Mouse (Mus musculus) stomach, embryonic 15.5 days (tissue): ENCODE results near the gene Fam178b. TPM values are rescaled to one million over a fixed set of nuclear protein-coding genes. Genes with fewer than 3 reads are reported as not detected.

Source experiments
- ATAC-seq: fragments of 200-750 bp; cut with Nextera tagmentation; 2 replicates; pipeline ENCODE4 v1.8.0; 2017; ENCODE audit warnings: low read depth, moderate number of reproducible peaks, moderate TSS enrichment; ENCODE audit not compliant: insufficient read depth, low FRiP score
- H3K27ac ChIP-seq: fragments of 300-500 bp; sonication (generic); 2 replicates; pipeline ENCODE4 v1.5.1; 2015; ENCODE audit warnings: mild to moderate bottlenecking, inconsistent platforms
- H3K27me3 ChIP-seq: fragments of 300-500 bp; sonication (generic); replicated peaks from 2 replicates; pipeline ENCODE4 v1.6.1; 2015; ENCODE audit warnings: inconsistent platforms
- H3K36me3 ChIP-seq: fragments of 300-500 bp; sonication (generic); 2 replicates; pipeline ENCODE4 v1.6.1; 2015; ENCODE audit warnings: inconsistent platforms
- H3K4me1 ChIP-seq: fragments of 300-500 bp; sonication (generic); 2 replicates; pipeline ENCODE4 v1.6.1; 2015; ENCODE audit warnings: inconsistent platforms
- H3K4me2 ChIP-seq: fragments of 300-500 bp; sonication (generic); 2 replicates; pipeline ENCODE4 v1.6.1; 2015; ENCODE audit warnings: mild to moderate bottlenecking, inconsistent platforms
- H3K4me3 ChIP-seq: fragments of 300-500 bp; sonication (generic); replicated peaks from 2 replicates; pipeline ENCODE4 v1.5.1; 2015; ENCODE audit warnings: inconsistent platforms
- H3K9ac ChIP-seq: fragments of 300-500 bp; sonication (generic); 2 replicates; pipeline ENCODE4 v1.6.1; 2015; ENCODE audit warnings: inconsistent platforms
- H3K9me3 ChIP-seq: fragments of 300-500 bp; sonication (generic); 2 replicates; pipeline ENCODE4 v1.6.1; 2016; ENCODE audit warnings: inconsistent platforms
- WGBS: fragments of 180-500 bp; shearing (Covaris S2); methylation state at CpG from one replicate; pipeline ENCODE4 v1.1.7; 2015; 5-methylcytosine and 5-hydroxymethylcytosine counted together
- polyA plus RNA-seq: library from polyadenylated mRNA; unstranded; fragments of >200 nt; fragmentation: Nextera tagmentation; extraction: Ambion mirVana; gene quantifications from 2 replicates; pipeline ENCODE4 v1.2.1, GENCODE M21; 2015

The Fam178b gene
- polyA plus RNA-seq, 1 experiment from 2014 or later, result 0.96 TPM

DNA sequence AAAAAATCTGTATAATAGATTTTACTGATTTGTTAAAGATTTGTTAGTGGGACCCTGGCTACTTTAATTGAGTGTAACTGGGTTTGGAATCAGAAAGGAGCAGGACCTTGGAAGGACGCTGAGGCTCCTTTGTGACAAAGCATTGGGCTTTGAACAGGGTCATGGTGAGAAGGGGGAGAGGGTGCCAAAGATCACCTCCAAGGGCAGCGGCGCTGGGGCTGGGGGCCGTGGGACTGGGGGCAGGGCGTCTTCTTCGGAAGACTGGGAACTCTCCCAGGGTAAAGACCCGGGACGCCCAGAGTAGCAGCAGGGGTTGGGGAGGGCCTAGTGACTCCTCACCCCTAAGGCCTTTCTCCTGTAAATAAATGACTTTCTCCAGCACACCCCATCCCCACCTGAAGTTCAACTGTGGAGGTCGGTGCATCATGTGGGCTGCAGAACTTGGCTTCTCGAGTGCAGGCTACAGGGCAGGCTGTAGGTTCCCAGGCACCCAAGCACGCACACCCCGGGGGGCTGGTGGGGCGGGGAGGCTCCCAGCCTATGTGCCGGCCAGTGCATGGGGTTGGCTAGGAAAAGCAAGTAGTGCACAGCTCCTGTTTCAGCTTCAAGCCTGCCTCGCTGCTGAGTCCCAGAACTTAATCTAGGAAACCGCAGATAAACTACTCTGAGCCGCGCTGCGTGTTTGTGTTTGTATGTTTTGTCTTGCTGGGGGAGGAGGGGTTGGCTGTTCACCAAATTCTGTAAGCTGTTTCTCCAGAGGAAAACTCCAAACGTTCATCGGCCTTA, 115.0 kb downstream of the Fam178b start:
- Histone ChIP-seq H3K9ac (no peak overlapping the region), H3K4me2 (no peak overlapping the region), H3K9me3 (no peaks in the 10 kb centered on the region), H3K36me3 (no peaks in the 10 kb centered on the region), H3K4me1 (peaks cover 34% of the 10 kb centered on the region), H3K27me3 (no peaks in the 10 kb centered on the region), H3K27ac (peak overlapping the region; percentile 74), H3K4me3 (no peak overlapping the region)
- no peak for ATAC-seq
- 39% methylated on average over 21 of the region's 21 CpGs for WGBS

DNA sequence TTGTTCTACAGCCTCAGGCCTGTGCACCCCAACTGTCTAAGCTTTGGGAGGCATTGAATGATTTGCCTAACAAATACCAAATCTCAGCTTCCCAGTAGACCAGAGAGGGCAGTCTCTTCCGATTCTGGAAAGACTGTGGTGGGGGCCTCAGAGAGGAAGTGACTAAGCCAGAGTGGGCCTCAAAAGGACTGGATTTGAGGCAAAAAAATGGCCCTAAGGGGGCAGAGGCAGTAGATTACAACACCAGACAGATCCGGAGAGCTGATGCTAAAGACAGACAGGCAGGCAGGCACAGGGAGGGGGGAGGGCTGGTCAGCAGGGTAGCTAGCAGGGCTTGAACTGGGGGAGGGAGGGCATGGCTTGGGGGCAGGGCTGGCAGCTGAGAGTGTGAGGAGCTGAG, 116.6 kb downstream of the Fam178b start:
- WGBS, result 21% methylated on average over 2 of the region's 2 CpGs
- H3K27ac ChIP-seq, result no peak overlapping the region

DNA sequence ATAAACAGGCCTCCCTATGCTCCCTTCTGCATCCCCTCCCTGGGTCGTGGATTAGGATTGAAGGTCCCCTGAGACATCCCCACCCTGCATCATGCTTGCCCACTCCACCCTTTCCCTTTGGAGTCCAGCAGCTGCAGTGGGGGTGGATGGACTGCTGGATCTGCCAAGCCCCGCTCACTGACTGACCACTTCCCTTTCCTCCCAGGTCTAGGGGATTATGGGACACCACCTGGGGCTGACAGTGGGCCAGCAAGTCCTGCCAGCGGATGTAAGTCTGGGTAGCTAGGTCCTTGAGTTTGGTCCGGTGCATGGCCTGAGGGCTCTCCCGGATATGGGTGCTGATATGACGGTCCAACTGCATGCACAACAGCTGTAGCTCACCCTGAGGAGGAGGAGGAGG, 118.9 kb downstream of the Fam178b start:
- Histone ChIP-seq H3K9ac (no peak overlapping the region), H3K27ac (no peak overlapping the region), H3K27me3 (no peaks in the 10 kb centered on the region), H3K4me3 (no peak overlapping the region), H3K36me3 (no peaks in the 10 kb centered on the region), H3K4me1 (peaks cover 32% of the 10 kb centered on the region), H3K4me2 (no peak overlapping the region), H3K9me3 (no peaks in the 10 kb centered on the region)
- ATAC-seq, result no peak
- WGBS, result 72% methylated on average over 6 of the region's 6 CpGs

More for the DNA sequence above, 116.6 kb downstream of the Fam178b start:
- Histone ChIP-seq H3K36me3 (no peaks in the 10 kb centered on the region), H3K4me3 (no peak overlapping the region), H3K27me3 (no peaks in the 10 kb centered on the region), H3K9ac (no peak overlapping the region), H3K4me2 (no peak overlapping the region), H3K4me1 (peaks cover 38% of the 10 kb centered on the region), H3K9me3 (no peaks in the 10 kb centered on the region)
- ATAC-seq, result no peak

DNA sequence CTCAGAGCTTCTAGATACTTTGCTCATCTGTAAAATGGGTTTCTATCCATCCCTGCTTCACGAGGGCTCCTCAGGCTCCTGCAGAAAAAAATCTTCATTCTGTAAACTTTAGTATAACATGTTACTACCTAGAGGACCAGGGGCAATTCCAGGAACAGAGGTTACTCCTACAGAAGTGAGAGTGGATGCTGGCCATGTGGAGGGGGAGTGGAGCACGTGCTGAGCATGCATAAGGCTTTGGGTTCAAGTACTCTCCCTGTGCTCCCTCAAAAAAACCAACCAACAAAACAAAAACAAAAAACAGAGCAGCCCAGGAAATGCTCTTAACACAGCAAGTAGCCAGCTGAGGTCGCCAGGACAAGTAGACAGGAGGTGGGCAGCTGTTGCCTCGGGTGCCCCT, 119.4 kb downstream of the Fam178b start:
- Histone ChIP-seq H3K4me2 (no peak overlapping the region), H3K9ac (no peak overlapping the region), H3K9me3 (no peaks in the 10 kb centered on the region), H3K27ac (no peak overlapping the region), H3K4me3 (no peak overlapping the region), H3K36me3 (no peaks in the 10 kb centered on the region), H3K27me3 (no peaks in the 10 kb centered on the region), H3K4me1 (peaks cover 34% of the 10 kb centered on the region)
- no peak for ATAC-seq
- 70% methylated on average over 4 of the region's 4 CpGs for WGBS

- Histone ChIP-seq H3K4me3 (no peak overlapping the region), H3K9ac (no peak overlapping the region), H3K4me1 (peaks cover 32% of the 10 kb centered on the region), H3K4me2 (no peak overlapping the region), H3K9me3 (no peaks in the 10 kb centered on the region), H3K27ac (no peak overlapping the region), H3K36me3 (no peaks in the 10 kb centered on the region), H3K27me3 (no peaks in the 10 kb centered on the region)
- no peak for ATAC-seq
- WGBS, result 83% methylated on average over 2 of the region's 2 CpGs
These were observed 119.8 kb downstream of the Fam178b start for GRCm38 (mm10) chr1:36563197-36563596.

DNA sequence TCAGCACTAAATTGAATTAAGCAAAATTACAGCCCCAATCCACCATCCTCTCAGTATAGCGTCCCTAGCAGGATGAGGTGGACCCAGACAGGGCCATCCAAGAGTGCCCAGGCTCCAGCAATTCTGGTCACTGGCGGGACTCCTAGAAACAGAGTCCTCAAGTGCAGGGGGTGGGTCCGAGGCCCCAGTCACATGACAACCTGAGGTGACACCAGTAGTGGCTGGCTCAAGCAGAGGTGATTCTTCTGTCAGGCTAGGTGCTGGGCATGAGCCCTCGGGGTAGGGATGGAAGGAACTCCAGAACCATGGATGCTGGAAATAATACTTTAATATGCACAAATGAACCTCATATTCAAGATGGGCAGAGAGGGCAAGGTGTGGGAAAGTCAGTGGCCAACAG, 120.6 kb downstream of the Fam178b start:
- Histone ChIP-seq H3K4me3 (no peak overlapping the region), H3K4me1 (peaks cover 27% of the 10 kb centered on the region), H3K27me3 (no peaks in the 10 kb centered on the region), H3K4me2 (no peak overlapping the region), H3K9ac (no peak overlapping the region), H3K36me3 (no peaks in the 10 kb centered on the region), H3K27ac (no peak overlapping the region), H3K9me3 (no peaks in the 10 kb centered on the region)
- ATAC-seq, result no peak
- 75% methylated on average over 4 of the region's 4 CpGs for WGBS

DNA sequence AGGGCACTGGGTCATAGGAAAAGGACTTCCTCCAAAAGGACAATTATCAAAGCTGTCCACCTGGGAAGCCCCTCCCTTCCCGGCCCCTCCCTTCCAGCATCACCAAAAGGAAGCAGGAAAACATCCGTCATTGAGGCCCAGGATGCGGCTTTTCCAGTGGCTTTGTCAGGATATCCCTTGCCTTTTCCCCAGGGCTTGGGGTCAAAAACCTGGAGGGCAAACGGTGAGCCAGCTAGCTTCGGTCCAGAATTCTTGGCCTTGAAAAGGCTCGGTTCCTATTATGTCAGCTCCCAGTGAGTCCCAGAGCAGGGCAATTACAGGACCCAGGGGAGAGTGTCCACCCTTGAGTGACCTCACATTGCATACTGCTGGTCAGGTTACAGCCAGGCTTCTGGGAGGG, 122.1 kb downstream of the Fam178b start:
- no peak overlapping the region for H3K27ac ChIP-seq
- H3K9me3 ChIP-seq, result no peaks in the 10 kb centered on the region
- H3K36me3 ChIP-seq, result no peaks in the 10 kb centered on the region
- 53% methylated on average over 6 of the region's 6 CpGs for WGBS
- no peak overlapping the region for H3K4me3 ChIP-seq
- H3K4me1 ChIP-seq, result peaks cover 28% of the 10 kb centered on the region
- H3K4me2 ChIP-seq, result no peak overlapping the region
- ATAC-seq, result no peak
- H3K9ac ChIP-seq, result no peak overlapping the region
- no peaks in the 10 kb centered on the region for H3K27me3 ChIP-seq

DNA sequence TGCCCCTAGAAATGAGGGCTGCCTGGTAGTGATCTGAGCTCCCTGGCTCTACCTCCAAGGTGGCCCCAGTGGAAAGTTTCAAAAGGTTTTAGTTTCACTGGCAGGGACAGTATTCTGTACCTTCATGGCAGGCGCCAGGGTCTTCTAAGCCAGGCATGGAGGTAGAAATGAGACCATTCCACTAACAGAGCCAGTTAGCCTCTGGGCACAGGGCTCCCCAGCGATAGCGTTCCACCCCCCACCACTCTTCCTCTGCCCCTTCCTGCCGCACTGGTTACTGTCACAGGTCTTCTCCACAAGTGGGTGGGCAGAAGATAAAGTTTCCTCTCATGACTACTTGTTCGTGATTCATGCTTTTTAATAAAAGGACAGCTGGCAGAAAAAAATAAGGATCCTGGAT, 123.1 kb downstream of the Fam178b start:
- Histone ChIP-seq H3K9me3 (no peaks in the 10 kb centered on the region), H3K9ac (no peak overlapping the region), H3K4me1 (peaks cover 38% of the 10 kb centered on the region), H3K4me2 (no peak overlapping the region), H3K36me3 (peaks cover 4% of the 10 kb centered on the region; the same call in 1 of the 2 replicates), H3K27me3 (no peaks in the 10 kb centered on the region), H3K4me3 (no peak overlapping the region), H3K27ac (no peak overlapping the region; the same call in 1 of the 2 replicates)
- WGBS, result 69% methylated on average over 5 of the region's 5 CpGs
- ATAC-seq, result no peak

GRCm38 (mm10) chr1:36559256-36559655, 123.7 kb downstream of the Fam178b start:
- H3K9me3 ChIP-seq, result no peaks in the 10 kb centered on the region
- peak overlapping the region; percentile 68 for H3K4me2 ChIP-seq
- peak overlapping the region; percentile 93 for H3K4me3 ChIP-seq
- H3K36me3 ChIP-seq, result peaks cover 10% of the 10 kb centered on the region; the same call in 1 of the 2 replicates
- peak overlapping the region; percentile 99; the same call in 1 of the 2 replicates for H3K27ac ChIP-seq
- H3K9ac ChIP-seq, result no peak overlapping the region
- ATAC-seq, result no peak
- 30% methylated on average over 4 of the region's 4 CpGs for WGBS
- no peaks in the 10 kb centered on the region for H3K27me3 ChIP-seq
- peaks cover 43% of the 10 kb centered on the region for H3K4me1 ChIP-seq

GRCm38 (mm10) chr1:36558031-36558993, 124.7 kb downstream of the Fam178b start, which contains the start of gene Sema4c:
TSS of gene Sema4c (minus strand) at chr1:36558349.
- peak; percentile 63 for ATAC-seq

DNA sequence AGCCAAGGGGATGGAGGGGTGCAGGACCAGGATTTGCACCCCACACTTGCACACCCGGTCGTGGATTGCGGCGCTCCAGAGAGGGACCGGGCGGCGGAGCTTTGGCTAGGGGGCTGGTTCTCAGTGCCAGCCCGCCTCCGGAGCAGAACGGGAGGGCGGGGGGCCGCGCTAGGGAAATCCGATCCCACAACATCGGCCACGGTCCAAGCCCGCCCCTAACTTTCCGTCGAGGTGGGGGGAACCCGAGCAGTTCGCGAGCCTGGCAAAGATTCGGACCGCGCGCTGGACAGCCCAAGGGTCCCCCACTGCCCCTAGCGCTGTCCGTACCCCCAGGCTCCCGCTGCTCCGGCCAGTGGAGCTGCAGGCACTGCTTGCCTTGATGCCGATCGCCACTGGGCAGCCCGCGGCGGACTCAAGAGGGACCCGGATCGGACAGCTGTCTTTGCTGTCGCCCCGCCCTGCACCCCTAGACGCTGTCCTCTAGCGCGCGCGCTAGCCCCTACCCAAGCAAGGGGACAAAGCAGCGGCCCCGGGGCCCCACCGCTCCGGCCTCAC, 125.4 kb downstream of the Fam178b start:
- H3K4me2 ChIP-seq, result peak overlapping the region; percentile 68
- ATAC-seq, result peak; percentile 72
- peak overlapping the region; percentile 91 for H3K9ac ChIP-seq
- peak overlapping the region; percentile 93 for H3K4me3 ChIP-seq
- no peaks in the 10 kb centered on the region for H3K27me3 ChIP-seq
- under 1% methylated on average over 48 of the region's 48 CpGs for WGBS
- H3K27ac ChIP-seq, result peak overlapping the region; percentile 99
- H3K4me1 ChIP-seq, result peaks cover 44% of the 10 kb centered on the region
- H3K36me3 ChIP-seq, result peaks cover 27% of the 10 kb centered on the region
- no peaks in the 10 kb centered on the region for H3K9me3 ChIP-seq

More at GRCm38 (mm10) chr1:36558031-36558993, 124.7 kb downstream of the Fam178b start, which contains the start of gene Sema4c:
- 2% methylated on average over 69 of the region's 69 CpGs for WGBS
- H3K27ac ChIP-seq, result peak within 1 kb of the TSS; percentile 99
- peak within 1 kb of the TSS; percentile 91 for H3K9ac ChIP-seq
- no peaks in the 10 kb centered on the region for H3K27me3 ChIP-seq
- no peaks in the 10 kb centered on the region for H3K9me3 ChIP-seq
- H3K4me2 ChIP-seq, result peak within 1 kb of the TSS; percentile 68
- peaks cover 19% of the 10 kb centered on the region for H3K36me3 ChIP-seq
- peaks cover 46% of the 10 kb centered on the region for H3K4me1 ChIP-seq
- H3K4me3 ChIP-seq, result peak within 1 kb of the TSS; percentile 93
